Mouse (Mus musculus) left cerebral cortex, postnatal 14 days (tissue): ENCODE results near the gene Gcfc2. TPM values are rescaled to one million over a fixed set of nuclear protein-coding genes. Genes with fewer than 3 reads are reported as not detected.
A peak's percentile ranks its signal among the peaks of the same experiment; 100 is the strongest.

Experiments used
- DNase-seq, 2 experiments: peaks; one replicate each; pipeline ENCODE4 v3.0.0; 2021 to 2022; ENCODE audit warnings: low spot score in 2 of 2, mixed read lengths in 1 of 2
- intact Hi-C: fragments of 180-260 bp; cut with DNase I; formaldehyde crosslinking; loops from one replicate; pipeline ENCODE4 v1.15.1; 2025
- microRNA-seq, 2 experiments: library from miRNA; unstranded; fragments of <30 nt; microRNA quantifications; one replicate each; pipeline ENCODE4 v1.2.0; 2022
- total RNA-seq, 2 experiments: library from RNA; stranded (reverse); gene quantifications; 2 replicates each; pipeline ENCODE4 v1.2.3; 2021

The Gcfc2 gene
- total RNA-seq, 2 experiments from 2014 or later, result 8.9 to 12.1 TPM

- intact Hi-C loops, result no loop called here
- no peak for DNase-seq
Observed at GRCm38 (mm10) chr6:81966068-81966544, 42.6 kb downstream of the Gcfc2 start.

GRCm38 (mm10) chr6:81971196-81971595, 47.7 kb downstream of the Gcfc2 start:
- intact Hi-C loops, result no loop called here
- DNase-seq, result no peak

GRCm38 (mm10) chr6:81972595-81972994, 49.1 kb downstream of the Gcfc2 start:
- intact Hi-C loops, result no loop called here
- DNase-seq, result no peak

- peak; percentile 82 to 88 for DNase-seq
- intact Hi-C loops, result loop anchor here (1.0 to 5.0 kb wide), 3 partner anchors 143 to 726 kb away; no protein-coding TSS in a partner anchor
Observed at GRCm38 (mm10) chr6:81975971-81976621, 52.6 kb downstream of the Gcfc2 start.

- no peak for DNase-seq
- intact Hi-C loops, result loop anchor here (5.0 kb wide), 2 partner anchors 623 to 723 kb away; no protein-coding TSS in a partner anchor
Observed at GRCm38 (mm10) chr6:81979286-81979685, 55.8 kb downstream of the Gcfc2 start.

GRCm38 (mm10) chr6:81986171-81986570, 62.7 kb downstream of the Gcfc2 start:
- intact Hi-C loops, result loop anchor here (2.0 to 5.0 kb wide), 2 partner anchors 56 to 133 kb away; partner anchors contain the start of gene Eva1a
- no peak for DNase-seq

- intact Hi-C loops, result loop anchor here (2.0 to 5.0 kb wide), 2 partner anchors 56 to 132 kb away; partner anchors contain the start of gene Eva1a
- peak in 1 of 2 experiments; percentile 3 for DNase-seq
Observed at GRCm38 (mm10) chr6:81986599-81986998, 63.1 kb downstream of the Gcfc2 start.

GRCm38 (mm10) chr6:81987010-81987409, 63.5 kb downstream of the Gcfc2 start:
- DNase-seq, result peak; percentile 85 to 91
- intact Hi-C loops, result loop anchor here (2.0 to 5.0 kb wide), 2 partner anchors 55 to 132 kb away; partner anchors contain the start of gene Eva1a

- DNase-seq, result peak; percentile 57 to 78
Observed at GRCm38 (mm10) chr6:81987580-81987979, 64.1 kb downstream of the Gcfc2 start.

GRCm38 (mm10) chr6:81988341-81988740, 64.9 kb downstream of the Gcfc2 start:
- intact Hi-C loops, result loop anchor here (5.0 kb wide), 1 partner anchor 54 kb away; the partner anchor contains the start of gene Eva1a

More at GRCm38 (mm10) chr6:81987580-81987979, 64.1 kb downstream of the Gcfc2 start:
- intact Hi-C loops, result loop anchor here (2.0 to 5.0 kb wide), 2 partner anchors 55 to 131 kb away; partner anchors contain the start of gene Eva1a

GRCm38 (mm10) chr6:81990049-81990810, 66.8 kb downstream of the Gcfc2 start:
- peak in 1 of 2 experiments; percentile 49 for DNase-seq

More at GRCm38 (mm10) chr6:81988341-81988740, 64.9 kb downstream of the Gcfc2 start:
- peak in 1 of 2 experiments; percentile 2 for DNase-seq

More at GRCm38 (mm10) chr6:81990049-81990810, 66.8 kb downstream of the Gcfc2 start:
- intact Hi-C loops, result no loop called here

Small RNAs within 50 kb of the gene (microRNA-seq; reads per million reads assigned to microRNA genes)
- gene Mir468 (0 reads per million in 2 experiments), gene Mir7232 (0 reads per million in 2 experiments)

Other genes with a start within 250 kb of the Gcfc2 start
- 10 to 100 TPM; 28.0 to 32.2 TPM for gene Mrpl19, start 42.3 kb downstream of the Gcfc2 start, total RNA-seq
- 10 to 100 TPM; 14.1 to 14.8 TPM for gene Eva1a, start 117.4 kb downstream of the Gcfc2 start, total RNA-seq